Mouse (Mus musculus): ENCODE measurements around the gene Bach2.

GRCm38 (mm10) chr4:32327626-32328025 is 89.0 kb downstream of the Bach2 start:
- no peak for TF ChIP-seq CTCF (conservative IDR thresholded peaks at IDR 0.05; ENCODE audit: low read length)
- TF ChIP-seq NANOG (IDR thresholded peaks at IDR 0.05; ENCODE audit: borderline replicate concordance, low read length), result no peak
- no peak for TF ChIP-seq POU5F1 (IDR thresholded peaks at IDR 0.05; ENCODE audit: borderline replicate concordance, low read length)

Data from E14TG2a.4 (cell line).